Mouse (Mus musculus) intestine, embryonic 16.5 days (tissue): ENCODE results near the gene Mrps34. TPM values are rescaled to one million over a fixed set of nuclear protein-coding genes. Genes with fewer than 3 reads are reported as not detected.

Source experiments
- ATAC-seq: fragments of 200-750 bp; cut with Nextera tagmentation; 2 replicates; pipeline ENCODE4 v1.8.0; 2017; ENCODE audit warnings: moderate TSS enrichment, moderate library complexity
- H3K27ac ChIP-seq: fragments of 300-500 bp; sonication (generic); 2 replicates; pipeline ENCODE4 v1.5.1; 2014; ENCODE audit warnings: mild to moderate bottlenecking, low read length
- H3K27me3 ChIP-seq: fragments of 300-500 bp; sonication (generic); replicated peaks from 2 replicates; pipeline ENCODE4 v1.6.1; 2014; ENCODE audit warnings: low read length, control low read depth, mixed read lengths; ENCODE audit not compliant: control insufficient read depth, insufficient read depth
- H3K36me3 ChIP-seq: fragments of 300-500 bp; sonication (generic); 2 replicates; pipeline ENCODE4 v1.6.1; 2014; ENCODE audit warnings: low read length, control low read depth; ENCODE audit not compliant: control insufficient read depth, insufficient read depth
- H3K4me1 ChIP-seq: fragments of 300-500 bp; sonication (generic); 2 replicates; pipeline ENCODE4 v1.6.1; 2014; ENCODE audit warnings: low read length, control low read depth, mixed read lengths; ENCODE audit not compliant: control insufficient read depth, insufficient read depth
- H3K4me2 ChIP-seq: fragments of 300-500 bp; sonication (generic); 2 replicates; pipeline ENCODE4 v1.6.1; 2014; ENCODE audit warnings: low read depth, low read length, control low read depth
- H3K4me3 ChIP-seq: fragments of 300-500 bp; sonication (generic); 2 replicates; pipeline ENCODE4 v1.5.1; 2014; ENCODE audit warnings: mild to moderate bottlenecking, low read length
- H3K9ac ChIP-seq: fragments of 300-500 bp; sonication (generic); 2 replicates; pipeline ENCODE4 v1.6.1; 2014; ENCODE audit warnings: low read depth, low read length
- H3K9me3 ChIP-seq: fragments of 300-500 bp; sonication (generic); 2 replicates; pipeline ENCODE4 v1.6.1; 2016; ENCODE audit warnings: low read length, control low read depth; ENCODE audit not compliant: control insufficient read depth
- WGBS: fragments of 180-500 bp; shearing (Covaris S2); extraction: QIAGEN DNeasy Blood & Tissue Kit; methylation state at CpG from one replicate; pipeline ENCODE4 v1.1.7; 2014; 5-methylcytosine and 5-hydroxymethylcytosine counted together
- polyA plus RNA-seq: library from polyadenylated mRNA; unstranded; fragments of >200 nt; fragmentation: Nextera tagmentation; extraction: Ambion mirVana; gene quantifications from 2 replicates; pipeline ENCODE4 v1.2.1, GENCODE M21; 2015

Mrps34 gene
- polyA plus RNA-seq, 1 experiment from 2014 or later, result 129 TPM

DNA sequence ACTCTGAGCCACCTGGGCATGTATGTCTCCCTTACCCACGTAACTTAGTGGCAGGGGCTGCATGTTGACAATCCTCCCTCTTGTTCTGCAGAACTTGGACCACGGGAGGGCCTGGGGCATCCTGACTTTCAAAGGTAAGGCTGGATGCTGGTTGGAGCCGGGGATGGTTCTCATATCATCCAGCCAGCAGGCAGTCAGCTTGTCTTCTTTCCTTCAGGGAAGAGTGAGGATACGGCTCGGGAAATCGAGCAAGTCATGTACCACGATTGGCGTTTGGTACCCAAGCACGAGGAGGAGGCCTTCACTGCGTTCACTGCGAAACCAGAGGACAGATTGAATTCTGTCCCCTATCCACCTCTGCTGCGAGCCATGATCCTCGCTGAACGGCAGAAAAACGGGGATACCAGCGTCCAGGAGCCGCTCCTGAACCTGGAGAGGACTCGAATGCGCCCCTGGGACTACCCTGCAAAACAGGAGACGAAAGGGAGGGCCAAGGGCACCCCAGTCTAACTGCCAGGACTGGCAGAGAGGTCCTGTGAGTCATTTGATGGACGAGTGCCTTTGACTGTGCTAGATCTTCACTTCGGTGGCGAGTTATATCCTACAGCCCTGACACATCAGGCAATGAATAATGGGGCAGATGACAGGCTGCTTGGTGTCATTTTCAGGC is 790 bp downstream of the Mrps34 start:
- Histone ChIP-seq H3K27me3 (no peaks in the 10 kb centered on the region), H3K36me3 (peaks cover 35% of the 10 kb centered on the region), H3K4me1 (peaks cover 24% of the 10 kb centered on the region), H3K9me3 (no peaks in the 10 kb centered on the region), H3K4me3 (peak overlapping the region; percentile 92), H3K4me2 (peak overlapping the region; percentile 96), H3K9ac (peak overlapping the region; percentile 95), H3K27ac (peak overlapping the region; percentile 94)
- WGBS, result 10% methylated on average over 23 of the region's 23 CpGs
- 0 out of 2 replicates have a peak, but pooled peaks have one; percentile 6 for ATAC-seq

DNA sequence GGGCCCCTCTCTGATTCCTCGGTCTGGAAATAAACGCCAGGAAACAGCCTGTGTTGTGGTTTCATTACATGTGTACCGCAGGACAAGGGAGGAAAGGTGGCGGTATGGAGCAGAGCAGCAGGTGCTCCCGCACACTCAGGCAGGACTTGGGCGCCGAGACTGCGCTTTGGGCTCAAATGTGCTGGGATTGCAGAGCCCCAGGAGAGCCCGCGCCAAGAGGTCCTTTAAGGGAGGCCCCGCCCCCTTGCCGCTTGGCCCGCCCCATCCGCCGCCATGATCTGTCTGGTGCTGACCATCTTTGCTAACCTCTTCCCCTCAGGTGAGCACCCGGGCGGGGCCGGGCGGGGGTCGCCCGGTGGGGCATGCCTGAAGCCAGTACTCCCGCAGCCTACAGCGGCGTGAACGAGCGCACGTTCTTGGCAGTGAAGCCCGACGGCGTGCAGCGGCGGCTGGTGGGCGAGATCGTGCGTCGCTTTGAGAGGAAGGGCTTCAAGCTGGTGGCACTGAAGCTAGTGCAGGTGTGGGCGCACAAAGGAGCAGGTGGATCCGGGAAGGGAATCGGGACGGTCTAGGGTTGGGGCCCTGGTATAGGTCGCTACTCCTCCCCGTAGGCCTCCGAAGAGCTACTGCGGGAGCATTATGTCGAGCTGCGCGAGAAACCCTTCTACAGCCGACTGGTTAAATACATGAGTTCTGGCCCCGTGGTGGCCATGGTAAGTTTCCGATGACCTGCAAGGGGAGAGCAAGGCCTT is 1.5 kb downstream of the Mrps34 start, which contains the start of gene Nme3:
Nme3 (plus strand) TSS at position 260 of the 752 bp plus-strand sequence.
- ATAC-seq, result peak; percentile 84

GRCm38 (mm10) chr17:24896993-24897269 is 2.0 kb downstream of the Mrps34 start:
- peak overlapping the region; percentile 94; the same call in 1 of the 2 replicates for H3K27ac ChIP-seq
- H3K4me2 ChIP-seq, result peak overlapping the region; percentile 96
- H3K27me3 ChIP-seq, result no peaks in the 10 kb centered on the region
- peak; percentile 2; the same call in 1 of the 2 replicates for ATAC-seq
- H3K9ac ChIP-seq, result peak overlapping the region; percentile 95
- no peaks in the 10 kb centered on the region for H3K9me3 ChIP-seq
- H3K4me1 ChIP-seq, result peaks cover 24% of the 10 kb centered on the region
- 29% methylated on average over 11 of the region's 11 CpGs for WGBS
- H3K36me3 ChIP-seq, result peaks cover 40% of the 10 kb centered on the region
- peak overlapping the region; percentile 92 for H3K4me3 ChIP-seq

More for the DNA sequence above, 1.5 kb downstream of the Mrps34 start, which contains the start of gene Nme3:
- H3K4me1 ChIP-seq, result peaks cover 24% of the 10 kb centered on the region
- H3K4me3 ChIP-seq, result peak within 1 kb of the TSS; percentile 92
- H3K36me3 ChIP-seq, result peaks cover 36% of the 10 kb centered on the region
- peak within 1 kb of the TSS; percentile 95 for H3K9ac ChIP-seq
- no peaks in the 10 kb centered on the region for H3K9me3 ChIP-seq
- H3K4me2 ChIP-seq, result peak within 1 kb of the TSS; percentile 96
- H3K27ac ChIP-seq, result peak within 1 kb of the TSS; percentile 94
- WGBS, result 2% methylated on average over 50 of the region's 50 CpGs
- no peaks in the 10 kb centered on the region for H3K27me3 ChIP-seq

- Histone ChIP-seq H3K9me3 (no peaks in the 10 kb centered on the region), H3K36me3 (peaks cover 37% of the 10 kb centered on the region), H3K9ac (0 out of 2 replicates have a peak overlapping the region, but pooled peaks have one; percentile 38), H3K27ac (no peak overlapping the region), H3K4me3 (no peak overlapping the region; the same call in 1 of the 2 replicates), H3K27me3 (no peaks in the 10 kb centered on the region), H3K4me1 (peaks cover 24% of the 10 kb centered on the region), H3K4me2 (peak overlapping the region; percentile 96)
- ATAC-seq, result no peak
- 69% methylated on average over 4 of the region's 4 CpGs for WGBS
These were observed 2.7 kb downstream of the Mrps34 start for GRCm38 (mm10) chr17:24897600-24897999.

GRCm38 (mm10) chr17:24898041-24898854 is 3.3 kb downstream of the Mrps34 start:
- 82% methylated on average over 4 of the region's 4 CpGs for WGBS
- Histone ChIP-seq H3K4me3 (no peak overlapping the region), H3K4me1 (peaks cover 24% of the 10 kb centered on the region), H3K27ac (no peak overlapping the region), H3K36me3 (peaks cover 36% of the 10 kb centered on the region), H3K4me2 (no peak overlapping the region), H3K27me3 (no peaks in the 10 kb centered on the region), H3K9me3 (no peaks in the 10 kb centered on the region), H3K9ac (0 out of 2 replicates have a peak overlapping the region, but pooled peaks have one; percentile 38)
- no peak for ATAC-seq

DNA sequence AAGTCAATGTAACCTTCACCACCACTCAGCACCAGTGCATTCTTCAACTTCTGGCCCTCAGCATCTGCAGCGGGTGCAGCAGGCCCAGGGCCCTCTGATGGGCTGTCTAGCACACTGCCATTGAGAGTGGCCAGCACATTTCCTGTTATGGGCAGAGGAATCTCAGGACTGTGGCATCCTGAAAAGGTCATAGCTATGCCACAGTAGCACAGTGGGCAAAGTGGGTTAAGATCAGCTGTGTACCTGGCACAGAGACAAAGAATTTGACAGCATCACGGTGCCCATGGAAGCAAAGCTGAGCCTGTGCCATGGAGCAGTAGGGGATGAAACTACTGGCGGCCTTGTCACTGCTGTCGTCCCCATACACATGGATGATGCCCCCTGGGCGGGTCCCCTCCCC is 4.2 kb downstream of the Mrps34 start:
- H3K27ac ChIP-seq, result no peak overlapping the region
- H3K4me3 ChIP-seq, result no peak overlapping the region
- H3K9ac ChIP-seq, result no peak overlapping the region
- no peak for ATAC-seq
- peaks cover 18% of the 10 kb centered on the region for H3K4me1 ChIP-seq
- peaks cover 38% of the 10 kb centered on the region for H3K36me3 ChIP-seq
- WGBS, result 83% methylated on average over 5 of the region's 5 CpGs
- H3K4me2 ChIP-seq, result no peak overlapping the region
- H3K9me3 ChIP-seq, result no peaks in the 10 kb centered on the region
- no peaks in the 10 kb centered on the region for H3K27me3 ChIP-seq

DNA sequence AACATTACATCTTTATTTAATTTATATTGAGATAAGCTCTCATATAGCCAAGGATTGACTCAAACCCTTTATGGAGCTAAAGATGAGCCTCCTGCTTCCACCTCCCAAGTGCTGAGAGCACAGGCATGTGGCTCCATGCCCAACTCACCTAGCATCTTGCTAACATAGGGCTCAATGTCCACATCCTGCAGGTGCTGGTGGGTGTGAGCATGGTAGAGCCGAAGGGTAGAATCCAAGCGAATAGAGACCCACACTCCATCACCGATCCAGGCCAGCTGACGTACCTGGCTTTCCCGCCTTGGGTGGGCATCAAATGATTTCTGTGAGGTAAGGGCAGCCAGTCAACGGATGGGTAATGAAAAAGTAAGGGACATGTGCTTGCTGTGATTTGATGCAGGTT is 5.1 kb downstream of the Mrps34 start:
- no peaks in the 10 kb centered on the region for H3K9me3 ChIP-seq
- no peak for ATAC-seq
- H3K9ac ChIP-seq, result no peak overlapping the region
- WGBS, result 94% methylated on average over 6 of the region's 6 CpGs
- no peak overlapping the region for H3K4me3 ChIP-seq
- H3K4me1 ChIP-seq, result peaks cover 17% of the 10 kb centered on the region
- no peaks in the 10 kb centered on the region for H3K27me3 ChIP-seq
- no peak overlapping the region for H3K4me2 ChIP-seq
- no peak overlapping the region for H3K27ac ChIP-seq
- H3K36me3 ChIP-seq, result peaks cover 44% of the 10 kb centered on the region

DNA sequence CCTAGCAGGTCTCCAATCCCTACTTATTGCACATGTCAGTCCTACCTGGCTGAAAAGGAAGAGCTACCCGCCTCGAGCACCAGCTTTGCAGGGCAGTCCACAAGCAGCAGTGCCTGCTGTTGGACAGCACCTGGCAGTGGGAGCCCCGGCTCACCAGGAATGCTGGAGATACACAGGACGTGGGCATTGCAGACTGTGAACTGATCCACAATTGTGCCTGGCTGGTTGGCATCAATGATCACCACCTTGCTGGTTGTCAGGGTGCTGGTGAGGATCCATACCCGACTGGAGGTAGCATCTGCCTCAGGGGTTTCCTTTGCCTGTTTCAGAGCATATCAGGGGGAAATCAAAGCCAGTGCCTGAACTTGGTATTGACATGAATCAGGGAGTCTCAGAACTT is 7.2 kb downstream of the Mrps34 start:
- WGBS, result 89% methylated on average over 5 of the region's 5 CpGs
- Histone ChIP-seq H3K27me3 (no peaks in the 10 kb centered on the region), H3K36me3 (peaks cover 54% of the 10 kb centered on the region), H3K4me3 (no peak overlapping the region), H3K4me1 (peaks cover 5% of the 10 kb centered on the region), H3K9ac (no peak overlapping the region), H3K9me3 (no peaks in the 10 kb centered on the region), H3K4me2 (no peak overlapping the region), H3K27ac (no peak overlapping the region)
- ATAC-seq, result no peak
